Mouse (Mus musculus): Measurements from ENCODE around the gene Racgap1. TPM values are rescaled to one million over a fixed set of nuclear protein-coding genes. Genes with fewer than 3 reads are reported as not detected.

The Racgap1 gene
- polyA plus RNA-seq, 1 experiment from 2014 or later: 178 TPM

DNA sequence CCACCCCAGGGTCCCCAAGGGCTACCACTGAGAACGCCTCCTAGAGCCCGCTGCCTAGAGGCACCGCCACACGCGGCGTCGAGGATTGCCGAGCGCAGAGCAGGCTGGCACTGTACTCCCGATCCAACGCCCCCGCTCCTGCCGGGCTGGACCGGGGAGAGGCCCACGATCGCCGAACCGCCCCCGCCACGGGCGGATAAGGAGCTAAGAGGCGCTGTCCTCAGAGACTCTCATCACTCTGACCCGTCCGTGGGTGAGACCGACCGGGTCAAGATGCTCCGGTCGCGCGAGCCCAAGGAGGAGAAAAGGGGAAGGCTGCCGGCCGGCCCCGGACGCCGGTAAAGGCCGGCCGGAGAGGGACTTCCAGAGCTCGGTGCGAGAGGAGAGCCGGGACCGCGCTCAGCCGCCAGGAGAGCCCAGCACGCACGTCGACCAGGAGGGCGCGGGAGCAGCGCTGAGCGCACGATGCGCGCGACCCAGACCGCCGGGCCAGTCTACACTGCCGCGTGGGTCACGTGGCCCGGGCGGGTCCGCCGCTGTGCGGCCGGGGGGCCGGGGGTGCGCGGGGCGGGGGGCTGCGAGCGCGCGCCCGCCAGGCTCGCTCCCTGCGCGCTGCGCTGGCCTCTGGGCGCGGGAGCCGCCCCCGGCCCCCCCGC is 60.9 kb downstream of the Racgap1 start, which contains the start of gene Aqp5:
TSS of gene Aqp5 (plus strand) at position 354 of the 656 bp plus-strand sequence.
- Histone ChIP-seq H3K4me3 (ENCODE audit: low read length) (peak within 1 kb of the TSS; percentile 47), H3K4me2 (ENCODE audit: low read depth, low read length) (peak within 1 kb of the TSS; percentile 60), H3K36me3 (ENCODE audit: control insufficient read depth, insufficient read depth, low read length) (no peaks in the 10 kb centered on the region), H3K9me3 (ENCODE audit: control insufficient read depth, low read length) (no peaks in the 10 kb centered on the region), H3K4me1 (replicated peaks; ENCODE audit: control insufficient read depth, insufficient read depth, low read length) (peaks cover 6% of the 10 kb centered on the region; the same call in 1 of the 2 replicates), H3K27me3 (ENCODE audit: control insufficient read depth, insufficient read depth, low read depth, low read length) (peaks cover 87% of the 10 kb centered on the region), H3K9ac (ENCODE audit: low read length) (peak within 1 kb of the TSS; percentile 39), H3K27ac (ENCODE audit: low read length) (no peak within 1 kb of the TSS)
- peak; percentile 62; the same call in 1 of the 2 replicates for ATAC-seq (ENCODE audit: low read depth)
- WGBS: 3% methylated on average over 49 of the region's 83 CpGs

DNA sequence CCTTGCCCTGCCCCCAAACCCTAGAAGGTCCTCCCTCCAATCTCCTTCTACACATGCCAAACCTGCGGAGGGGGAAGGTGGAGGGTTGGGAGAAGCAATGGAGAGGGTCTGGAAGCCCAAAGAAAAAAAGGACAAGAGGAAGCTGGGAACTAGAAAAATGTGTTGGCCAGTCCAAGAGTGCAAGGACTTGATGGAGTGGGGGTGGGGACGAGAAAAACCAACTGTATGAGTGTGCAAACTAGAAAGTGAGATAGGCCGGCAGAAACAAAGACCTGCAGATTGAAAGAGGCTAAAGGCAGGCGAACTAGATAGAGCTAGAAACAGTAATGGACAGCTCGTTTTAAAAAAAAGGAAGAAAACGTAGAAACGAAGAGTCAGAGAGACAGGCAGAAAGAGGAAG is 61.8 kb downstream of the Racgap1 start:
- 24% methylated on average over 7 of the region's 7 CpGs for WGBS
- H3K27ac ChIP-seq (ENCODE audit: low read length): no peak overlapping the region
- H3K36me3 ChIP-seq (ENCODE audit: control insufficient read depth, insufficient read depth, low read length): no peaks in the 10 kb centered on the region
- H3K4me2 ChIP-seq (ENCODE audit: low read depth, low read length): no peak overlapping the region
- ATAC-seq (ENCODE audit: low read depth): no peak
- peaks cover 7% of the 10 kb centered on the region for H3K4me1 ChIP-seq (replicated peaks; ENCODE audit: control insufficient read depth, insufficient read depth, low read length)
- H3K9ac ChIP-seq (ENCODE audit: low read length): no peak overlapping the region
- H3K27me3 ChIP-seq (ENCODE audit: control insufficient read depth, insufficient read depth, low read depth, low read length): peaks cover 91% of the 10 kb centered on the region
- no peak overlapping the region for H3K4me3 ChIP-seq (ENCODE audit: low read length)
- no peaks in the 10 kb centered on the region for H3K9me3 ChIP-seq (ENCODE audit: control insufficient read depth, low read length)

DNA sequence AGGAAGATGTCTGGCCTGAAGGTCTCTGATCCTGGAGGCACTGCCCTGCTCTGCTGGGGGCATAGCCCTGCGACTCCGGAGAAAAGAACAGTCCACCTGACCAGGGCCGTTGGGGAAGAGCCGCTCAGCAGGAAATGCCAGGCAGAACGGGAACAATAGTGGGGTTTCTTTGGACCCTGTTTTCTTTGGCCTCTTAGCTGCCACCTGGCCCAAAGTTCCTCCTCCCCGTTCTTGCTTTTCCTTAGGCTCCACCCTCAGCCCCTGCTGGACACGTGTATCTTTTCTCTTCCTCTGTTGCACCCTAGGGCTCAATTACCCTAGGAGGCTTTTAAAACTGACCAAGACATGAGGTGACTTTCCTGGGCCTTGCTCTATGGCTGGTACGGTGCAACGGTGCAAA is 62.2 kb downstream of the Racgap1 start:
- H3K27me3 ChIP-seq (ENCODE audit: control insufficient read depth, insufficient read depth, low read depth, low read length): peaks cover 93% of the 10 kb centered on the region
- H3K9ac ChIP-seq (ENCODE audit: low read length): no peak overlapping the region
- H3K27ac ChIP-seq (ENCODE audit: low read length): no peak overlapping the region
- ATAC-seq (ENCODE audit: low read depth): no peak
- no peaks in the 10 kb centered on the region for H3K9me3 ChIP-seq (ENCODE audit: control insufficient read depth, low read length)
- no peaks in the 10 kb centered on the region for H3K36me3 ChIP-seq (ENCODE audit: control insufficient read depth, insufficient read depth, low read length)
- 7% methylated on average over 9 of the region's 9 CpGs for WGBS
- H3K4me2 ChIP-seq (ENCODE audit: low read depth, low read length): no peak overlapping the region
- H3K4me1 ChIP-seq (replicated peaks; ENCODE audit: control insufficient read depth, insufficient read depth, low read length): peaks cover 12% of the 10 kb centered on the region
- no peak overlapping the region for H3K4me3 ChIP-seq (ENCODE audit: low read length)

DNA sequence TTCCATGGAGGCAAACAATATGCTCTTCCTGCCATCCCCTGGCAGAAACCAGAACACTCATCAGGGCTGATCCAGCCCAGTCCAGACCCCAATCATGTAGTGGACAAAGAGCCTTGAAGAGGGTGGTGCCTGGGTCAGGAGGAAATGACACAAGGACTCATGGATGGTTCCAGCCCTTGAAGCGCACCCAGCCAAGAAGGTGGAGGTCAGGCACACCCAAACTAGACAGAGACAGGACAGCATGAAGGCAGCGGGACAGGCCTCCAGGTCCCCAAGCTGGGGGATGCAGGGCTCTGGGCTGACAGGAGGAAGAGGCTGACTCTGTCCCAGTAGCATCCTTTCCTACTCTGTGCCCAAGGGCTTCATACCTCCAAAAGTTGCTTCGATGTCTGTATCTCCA is 64.9 kb downstream of the Racgap1 start:
- no peak overlapping the region for H3K27ac ChIP-seq (ENCODE audit: low read length)
- WGBS: 90% methylated on average over 3 of the region's 3 CpGs
- no peaks in the 10 kb centered on the region for H3K9me3 ChIP-seq (ENCODE audit: control insufficient read depth, low read length)
- no peaks in the 10 kb centered on the region for H3K36me3 ChIP-seq (ENCODE audit: control insufficient read depth, insufficient read depth, low read length)
- H3K9ac ChIP-seq (ENCODE audit: low read length): no peak overlapping the region
- ATAC-seq (ENCODE audit: low read depth): no peak
- H3K4me3 ChIP-seq (ENCODE audit: low read length): no peak overlapping the region
- no peak overlapping the region for H3K4me2 ChIP-seq (ENCODE audit: low read depth, low read length)
- H3K27me3 ChIP-seq (ENCODE audit: control insufficient read depth, insufficient read depth, low read depth, low read length): peaks cover 90% of the 10 kb centered on the region
- peaks cover 17% of the 10 kb centered on the region for H3K4me1 ChIP-seq (replicated peaks; ENCODE audit: control insufficient read depth, insufficient read depth, low read length)

DNA sequence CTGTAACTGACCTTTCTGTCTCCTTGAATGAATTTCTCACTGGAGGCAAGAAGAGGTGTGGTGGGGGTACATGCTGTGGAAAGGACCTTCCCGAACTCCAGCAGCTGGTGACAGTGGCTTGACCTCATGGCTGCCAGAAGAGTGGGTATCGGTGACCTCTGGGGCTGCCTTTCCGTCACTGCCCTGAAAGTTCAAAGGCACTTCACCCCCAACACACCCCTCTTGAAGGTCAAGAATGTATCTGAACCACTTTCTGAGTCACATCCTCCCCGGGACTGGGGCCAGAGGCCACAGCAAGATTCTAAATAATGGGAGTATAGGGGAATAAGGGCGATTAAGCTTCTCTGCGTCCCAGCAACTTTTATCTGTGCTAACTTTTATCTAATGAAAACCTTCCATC is 65.7 kb downstream of the Racgap1 start:
- Histone ChIP-seq H3K36me3 (ENCODE audit: control insufficient read depth, insufficient read depth, low read length) (no peaks in the 10 kb centered on the region), H3K9ac (ENCODE audit: low read length) (no peak overlapping the region)
- 47% methylated on average over 6 of the region's 6 CpGs for WGBS

DNA sequence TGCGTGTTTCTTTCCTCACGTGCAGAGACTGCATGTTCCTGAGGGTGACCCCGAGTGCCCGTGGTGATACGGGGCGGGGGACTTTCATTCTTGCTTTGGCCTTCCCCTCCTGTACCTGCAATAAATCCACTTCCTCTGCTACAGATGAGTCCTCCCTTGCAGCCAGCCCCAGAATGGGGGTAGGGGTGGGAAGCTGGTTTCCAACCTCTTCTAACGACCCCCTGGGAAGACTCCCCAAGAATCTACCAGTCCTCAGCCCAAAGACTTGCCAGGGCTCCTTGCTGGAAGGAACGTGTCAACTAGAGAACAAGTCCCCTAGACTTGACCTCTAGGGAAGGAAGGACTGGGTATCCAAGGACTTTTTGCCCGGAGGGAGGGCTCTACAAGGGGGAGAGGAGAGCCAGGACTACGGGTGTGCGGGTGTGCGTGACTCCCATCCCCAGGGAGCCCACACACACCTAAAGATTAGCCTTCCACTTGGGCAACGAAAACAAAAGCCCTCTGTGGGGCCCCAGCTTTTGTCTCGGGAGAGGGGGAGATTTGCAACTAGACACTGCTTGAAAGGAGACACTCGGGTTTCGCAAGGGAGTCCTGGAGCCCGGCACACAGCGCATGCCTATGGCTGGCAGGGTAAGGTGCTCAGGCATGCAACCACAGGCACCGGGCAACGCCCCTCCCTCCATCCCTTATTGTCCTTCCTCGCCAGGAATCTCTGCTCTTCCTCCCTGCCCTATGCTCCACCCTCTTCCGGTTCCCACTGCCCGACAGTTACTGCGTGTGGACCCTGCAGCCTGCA is 66.9 kb downstream of the Racgap1 start:
- H3K4me2 ChIP-seq (ENCODE audit: low read depth, low read length): peak overlapping the region; percentile 55
- peak overlapping the region; percentile 37 for H3K4me3 ChIP-seq (ENCODE audit: low read length)
- 2% methylated on average over 24 of the region's 24 CpGs for WGBS
- H3K9ac ChIP-seq (ENCODE audit: low read length): peak overlapping the region; percentile 49; the same call in 1 of the 2 replicates
- ATAC-seq (ENCODE audit: low read depth): peak; percentile 65
- peaks cover 80% of the 10 kb centered on the region for H3K27me3 ChIP-seq (ENCODE audit: control insufficient read depth, insufficient read depth, low read depth, low read length)
- no peaks in the 10 kb centered on the region for H3K9me3 ChIP-seq (ENCODE audit: control insufficient read depth, low read length)
- H3K4me1 ChIP-seq (replicated peaks; ENCODE audit: control insufficient read depth, insufficient read depth, low read length): peaks cover 14% of the 10 kb centered on the region
- no peaks in the 10 kb centered on the region for H3K36me3 ChIP-seq (ENCODE audit: control insufficient read depth, insufficient read depth, low read length)
- H3K27ac ChIP-seq (ENCODE audit: low read length): no peak overlapping the region

More for the DNA sequence above, 65.7 kb downstream of the Racgap1 start:
- Histone ChIP-seq H3K4me3 (ENCODE audit: low read length) (no peak overlapping the region), H3K27me3 (ENCODE audit: control insufficient read depth, insufficient read depth, low read depth, low read length) (peaks cover 89% of the 10 kb centered on the region), H3K9me3 (ENCODE audit: control insufficient read depth, low read length) (no peaks in the 10 kb centered on the region), H3K4me1 (replicated peaks; ENCODE audit: control insufficient read depth, insufficient read depth, low read length) (peaks cover 17% of the 10 kb centered on the region), H3K27ac (ENCODE audit: low read length) (no peak overlapping the region), H3K4me2 (ENCODE audit: low read depth, low read length) (no peak overlapping the region)
- ATAC-seq (ENCODE audit: low read depth): no peak

DNA sequence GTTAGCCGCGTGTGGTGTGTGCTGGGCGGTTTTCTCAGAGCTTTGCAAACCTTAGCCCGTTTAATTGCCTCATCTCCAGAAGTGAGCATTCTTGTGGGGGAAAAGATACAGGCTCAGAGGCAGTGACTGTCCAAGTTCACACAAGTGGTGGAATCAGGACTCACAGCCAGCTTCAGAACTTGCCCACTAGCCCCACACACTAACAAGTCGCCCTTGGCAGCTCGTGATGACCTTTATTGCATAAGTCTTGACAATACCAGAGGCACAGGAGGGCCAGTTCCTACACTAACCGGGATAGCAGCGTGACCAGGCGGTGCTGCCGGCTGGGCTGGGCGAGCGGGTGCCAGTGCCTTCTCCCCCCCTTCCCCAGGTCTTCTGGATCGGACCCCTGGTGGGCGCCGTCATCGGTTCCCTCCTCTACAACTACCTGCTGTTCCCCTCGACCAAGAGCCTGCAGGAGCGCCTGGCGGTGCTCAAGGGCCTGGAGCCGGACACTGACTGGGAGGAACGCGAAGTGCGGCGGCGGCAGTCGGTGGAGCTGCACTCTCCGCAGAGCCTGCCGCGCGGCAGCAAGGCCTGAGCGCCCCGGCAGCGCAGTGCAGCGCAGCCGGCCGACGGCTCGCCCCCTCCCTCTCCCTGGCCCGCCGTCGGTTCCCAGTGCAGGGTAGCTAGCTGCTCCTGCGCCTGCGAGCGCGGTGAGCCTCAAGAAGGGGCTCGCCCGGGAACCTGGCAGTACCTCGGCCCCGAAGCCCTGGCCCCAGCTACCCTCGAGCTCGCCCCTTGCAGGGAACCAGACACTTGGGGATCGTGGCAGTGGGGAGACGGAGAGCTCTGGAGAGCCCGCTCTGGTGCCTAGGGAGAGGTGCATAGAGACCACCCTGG is 67.8 kb downstream of the Racgap1 start:
- peak; percentile 63 for ATAC-seq (ENCODE audit: low read depth)
- Histone ChIP-seq H3K4me1 (replicated peaks; ENCODE audit: control insufficient read depth, insufficient read depth, low read length) (peaks cover 14% of the 10 kb centered on the region), H3K9ac (ENCODE audit: low read length) (peak overlapping the region; percentile 49), H3K36me3 (ENCODE audit: control insufficient read depth, insufficient read depth, low read length) (no peaks in the 10 kb centered on the region), H3K4me2 (ENCODE audit: low read depth, low read length) (peak overlapping the region; percentile 55), H3K4me3 (ENCODE audit: low read length) (peak overlapping the region; percentile 37), H3K9me3 (ENCODE audit: control insufficient read depth, low read length) (no peaks in the 10 kb centered on the region), H3K27me3 (ENCODE audit: control insufficient read depth, insufficient read depth, low read depth, low read length) (peaks cover 75% of the 10 kb centered on the region), H3K27ac (ENCODE audit: low read length) (no peak overlapping the region)
- WGBS: 3% methylated on average over 54 of the region's 54 CpGs

DNA sequence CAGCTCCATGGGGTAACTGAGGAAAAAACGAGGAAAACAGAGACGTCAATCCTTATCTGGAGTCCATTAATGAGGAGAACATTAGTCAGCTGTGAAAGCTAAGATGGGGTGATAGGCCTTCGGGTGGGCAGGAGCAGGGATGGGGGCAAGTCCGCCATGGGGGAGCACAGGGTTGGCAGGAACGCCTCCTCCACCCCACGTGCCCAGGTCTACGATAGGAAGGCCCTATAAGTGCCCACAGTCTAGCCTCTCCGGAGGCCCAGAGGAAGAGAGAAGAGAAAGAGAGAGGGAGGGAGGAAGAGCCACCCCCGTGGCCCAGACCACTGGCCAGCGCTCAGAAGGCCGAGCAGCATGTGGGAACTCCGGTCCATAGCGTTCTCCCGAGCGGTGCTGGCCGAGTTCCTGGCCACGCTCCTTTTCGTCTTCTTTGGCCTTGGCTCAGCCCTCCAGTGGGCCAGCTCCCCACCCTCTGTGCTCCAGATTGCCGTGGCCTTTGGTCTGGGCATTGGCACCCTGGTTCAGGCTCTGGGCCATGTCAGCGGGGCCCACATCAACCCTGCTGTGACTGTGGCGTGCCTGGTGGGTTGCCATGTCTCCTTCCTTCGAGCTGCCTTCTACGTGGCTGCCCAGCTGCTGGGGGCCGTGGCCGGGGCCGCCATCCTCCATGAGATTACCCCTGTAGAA is 72.5 kb downstream of the Racgap1 start, which contains the start of gene Aqp2:
TSS of gene Aqp2 (plus strand) at position 254 of the 684 bp plus-strand sequence.
- WGBS: 76% methylated on average over 26 of the region's 26 CpGs

More for the DNA sequence above, 72.5 kb downstream of the Racgap1 start, which contains the start of gene Aqp2:
- no peak within 1 kb of the TSS for H3K9ac ChIP-seq (ENCODE audit: low read length)
- no peak for ATAC-seq (ENCODE audit: low read depth)
- H3K4me1 ChIP-seq (replicated peaks; ENCODE audit: control insufficient read depth, insufficient read depth, low read length): peaks cover 2% of the 10 kb centered on the region
- no peak within 1 kb of the TSS for H3K27ac ChIP-seq (ENCODE audit: low read length)
- no peaks in the 10 kb centered on the region for H3K9me3 ChIP-seq (ENCODE audit: control insufficient read depth, low read length)
- no peak within 1 kb of the TSS for H3K4me2 ChIP-seq (ENCODE audit: low read depth, low read length)
- H3K27me3 ChIP-seq (ENCODE audit: control insufficient read depth, insufficient read depth, low read depth, low read length): peaks cover 42% of the 10 kb centered on the region
- no peaks in the 10 kb centered on the region for H3K36me3 ChIP-seq (ENCODE audit: control insufficient read depth, insufficient read depth, low read length)
- H3K4me3 ChIP-seq (ENCODE audit: low read length): no peak within 1 kb of the TSS

Data from lung, embryonic 16.5 days (tissue).